Mouse (Mus musculus) spleen, postnatal 36 days (tissue): ENCODE results near the gene Qprt.
A peak's percentile ranks its signal among the peaks of the same experiment; 100 is the strongest.
"Not testable (repeated sequence)": the region's sequence is repeated elsewhere in the genome, so short reads cannot be mapped to it uniquely, and the experiment has no call there.

ENCODE experiments used
- DNase-seq, 2 experiments: peaks; one replicate each; pipeline ENCODE4 v3.0.0; 2022; ENCODE audit warnings: low spot score in 2 of 2, mixed read lengths in 1 of 2

The Qprt gene

GRCm38 (mm10) chr7:127098521-127098920 lies 23.5 kb downstream of the Qprt start:
- no peak for DNase-seq

- DNase-seq, result no peak
Observed at GRCm38 (mm10) chr7:127096456-127096855, 25.6 kb downstream of the Qprt start.

GRCm38 (mm10) chr7:127093914-127094313 lies 28.1 kb downstream of the Qprt start:
- DNase-seq, result no peak

GRCm38 (mm10) chr7:127091114-127091896 lies 30.7 kb downstream of the Qprt start, which contains the start of gene AI467606:
TSS of gene AI467606 (plus strand) at chr7:127091359.
- DNase-seq, result peak; percentile 98

- peak in 1 of 2 experiments; percentile 27 for DNase-seq
Observed at GRCm38 (mm10) chr7:127090154-127091113, 31.6 kb downstream of the Qprt start.

DNA sequence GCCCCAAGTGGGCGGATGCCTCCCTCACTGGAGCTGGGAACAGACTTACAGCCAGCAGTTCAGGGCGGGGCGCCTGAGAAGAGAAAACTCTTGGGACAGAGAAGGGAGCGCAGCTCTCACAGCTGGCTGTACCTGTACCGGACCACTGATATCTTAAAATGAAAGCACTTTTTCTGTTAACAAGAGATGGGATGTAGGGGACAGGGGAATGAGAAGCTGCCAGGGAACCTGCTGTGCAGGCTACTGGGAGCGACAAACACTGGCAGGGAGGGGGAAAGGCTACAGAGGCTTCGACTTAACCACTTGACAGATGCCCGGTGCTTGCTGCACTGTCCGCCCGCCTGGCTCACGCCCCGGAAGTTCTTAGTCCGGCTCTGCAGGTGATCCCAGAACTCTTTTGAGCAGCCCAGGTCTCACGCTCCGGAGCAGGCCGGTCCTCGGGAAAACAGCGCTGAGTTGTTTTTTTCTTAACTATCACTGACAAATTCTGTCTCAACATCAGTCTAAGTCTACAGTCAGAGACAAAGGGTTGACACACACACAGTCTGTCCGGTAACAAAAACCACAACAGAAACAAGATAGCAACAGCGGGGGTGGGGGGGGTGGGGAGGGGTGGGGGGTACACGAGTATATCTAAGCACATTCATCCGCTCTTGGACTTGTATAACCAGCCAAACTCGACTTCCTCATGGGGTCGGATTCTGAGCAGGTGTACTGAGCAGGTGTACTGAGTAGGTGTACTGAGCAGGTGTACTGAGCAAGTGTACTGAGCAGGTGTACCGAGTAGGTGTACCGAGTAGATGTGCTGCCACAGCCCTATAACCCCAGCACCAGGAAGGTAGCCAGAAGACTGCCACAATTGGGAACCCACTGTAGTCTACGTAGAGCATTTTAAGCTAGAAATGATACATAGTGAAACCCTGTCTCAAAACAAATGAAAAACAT lies 32.9 kb downstream of the Qprt start:
- peak; percentile 59 to 64 for DNase-seq

DNA sequence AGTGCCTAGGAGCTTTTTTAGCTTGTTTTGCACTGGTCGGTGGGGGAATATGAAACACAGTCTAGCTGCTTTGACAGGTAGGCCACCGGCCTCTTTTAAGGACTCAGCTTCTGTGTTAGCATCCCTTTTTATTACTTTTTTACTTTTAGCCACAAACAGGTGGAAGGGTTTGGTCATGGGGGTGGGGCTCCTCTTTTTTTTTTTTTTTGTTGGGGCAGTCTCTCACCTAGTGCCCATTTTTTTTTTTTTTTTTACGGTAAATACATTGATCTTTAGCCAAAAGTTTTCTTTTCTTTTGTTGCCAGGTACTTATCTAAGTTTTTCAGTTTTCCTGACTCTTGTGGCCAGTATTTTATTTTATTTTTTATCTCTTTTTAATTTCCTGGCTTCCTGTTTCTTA lies 33.9 kb downstream of the Qprt start:
- DNase-seq, result no peak

DNA sequence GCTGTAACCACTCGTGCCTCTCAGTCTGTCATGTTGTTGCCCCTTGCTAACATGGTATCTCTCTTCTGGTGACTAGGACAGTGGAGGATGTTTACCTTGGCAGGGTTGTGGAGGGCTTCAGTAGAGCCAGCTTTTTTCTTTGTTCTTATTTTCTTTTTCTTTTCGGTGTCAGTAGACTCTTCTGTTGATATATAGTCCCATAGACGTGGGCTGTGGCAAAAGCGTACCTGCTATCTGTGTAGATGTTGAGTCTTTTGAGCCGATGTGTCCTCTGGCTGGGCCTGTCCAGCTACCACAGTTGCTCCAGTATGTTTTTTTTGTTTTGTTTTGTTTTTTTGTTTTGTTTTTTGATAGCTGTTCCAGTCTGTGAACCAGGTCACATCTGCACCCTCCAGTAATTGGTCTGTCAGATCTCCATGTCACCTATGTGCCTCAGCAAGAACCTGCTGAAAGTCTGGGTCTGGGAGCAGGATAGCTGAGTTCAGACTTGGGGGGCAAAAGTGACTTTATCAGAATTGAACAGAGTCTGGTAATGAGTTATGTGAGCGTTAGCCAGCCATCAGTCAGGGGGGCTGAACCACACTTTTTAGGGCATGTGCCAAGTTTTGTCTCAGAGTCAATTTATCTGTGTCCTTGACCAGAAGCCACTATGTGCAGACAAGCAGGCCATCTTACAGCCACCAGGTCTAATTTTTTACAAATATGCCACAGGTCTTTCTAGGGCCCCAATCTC lies 34.6 kb downstream of the Qprt start, which contains the start of gene Zg16:
TSS of gene Zg16 (minus strand) at position 51 of the 733 bp plus-strand sequence.
- DNase-seq, result not testable (repeated sequence)

DNA sequence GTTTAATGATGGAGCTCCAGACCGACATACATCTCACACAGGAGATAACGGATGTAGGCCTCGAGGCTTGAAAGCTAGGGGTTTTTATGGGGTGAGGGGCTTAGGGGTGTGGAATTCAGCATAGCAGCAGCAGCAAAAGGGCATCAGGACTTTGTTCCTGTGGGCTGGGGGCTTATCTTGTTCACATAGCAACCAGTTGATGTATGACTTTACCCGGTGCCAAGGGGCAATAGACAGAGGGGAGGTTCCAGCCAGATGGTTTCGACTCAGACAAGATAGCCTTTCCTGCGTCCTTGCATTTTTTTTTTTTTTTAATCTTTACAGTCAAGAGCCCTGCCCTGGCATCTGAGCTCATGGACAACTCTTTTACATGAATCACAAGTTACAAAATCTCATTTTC lies 36.3 kb downstream of the Qprt start:
- not testable (repeated sequence) for DNase-seq

- DNase-seq, result no peak
Observed at GRCm38 (mm10) chr7:127084794-127085193, 37.2 kb downstream of the Qprt start.

- DNase-seq, result no peak
Observed at GRCm38 (mm10) chr7:127083689-127084088, 38.3 kb downstream of the Qprt start.

DNA sequence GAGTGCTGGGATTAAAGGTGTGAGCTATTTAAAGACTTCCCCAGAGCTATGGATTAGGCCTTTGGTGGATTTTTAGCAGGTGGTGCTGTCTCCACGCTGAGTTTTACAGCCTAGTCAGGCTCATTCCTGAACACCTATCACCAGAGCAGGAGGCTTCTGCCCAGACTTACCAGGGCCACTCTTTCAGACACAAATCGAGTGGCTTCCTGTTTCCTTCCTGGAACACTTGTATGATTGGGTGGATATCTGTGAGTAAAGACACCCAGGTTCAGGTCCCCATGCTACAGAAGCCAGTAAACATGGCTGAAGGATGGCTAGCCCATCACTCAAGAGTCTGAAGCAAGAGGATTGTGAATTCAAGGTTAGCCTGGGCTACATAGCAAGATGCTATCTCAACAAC lies 39.0 kb downstream of the Qprt start:
- no peak for DNase-seq

- no peak for DNase-seq
Observed at GRCm38 (mm10) chr7:127082271-127082670, 39.8 kb downstream of the Qprt start.

- peak in 1 of 2 experiments; percentile 15 for DNase-seq
Observed at GRCm38 (mm10) chr7:127080045-127080444, 42.0 kb downstream of the Qprt start.

DNA sequence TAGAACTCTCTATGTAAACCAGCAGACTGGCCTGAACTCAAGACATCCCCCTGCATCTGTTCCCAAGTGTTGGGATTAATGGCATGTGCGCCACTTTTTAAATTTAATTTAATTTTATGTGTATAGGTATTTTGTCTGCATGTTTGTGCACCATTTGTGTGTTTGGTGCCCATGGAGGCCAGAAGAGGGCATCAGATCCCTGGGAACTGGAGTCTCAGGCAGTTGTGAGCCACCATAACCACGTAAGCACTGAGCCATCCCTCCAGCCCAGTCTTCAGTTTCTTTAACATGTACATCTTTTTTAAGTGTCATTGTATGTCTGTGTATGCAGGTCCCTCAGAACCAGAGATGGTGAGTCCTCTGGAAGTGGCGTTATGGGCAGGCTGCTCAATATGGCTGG lies 44.3 kb downstream of the Qprt start:
- DNase-seq, result peak; percentile 29 to 45

- DNase-seq, result no peak
Observed at GRCm38 (mm10) chr7:127076188-127076587, 45.8 kb downstream of the Qprt start.

- no peak for DNase-seq
Observed at GRCm38 (mm10) chr7:127073221-127073620, 48.8 kb downstream of the Qprt start.

DNA sequence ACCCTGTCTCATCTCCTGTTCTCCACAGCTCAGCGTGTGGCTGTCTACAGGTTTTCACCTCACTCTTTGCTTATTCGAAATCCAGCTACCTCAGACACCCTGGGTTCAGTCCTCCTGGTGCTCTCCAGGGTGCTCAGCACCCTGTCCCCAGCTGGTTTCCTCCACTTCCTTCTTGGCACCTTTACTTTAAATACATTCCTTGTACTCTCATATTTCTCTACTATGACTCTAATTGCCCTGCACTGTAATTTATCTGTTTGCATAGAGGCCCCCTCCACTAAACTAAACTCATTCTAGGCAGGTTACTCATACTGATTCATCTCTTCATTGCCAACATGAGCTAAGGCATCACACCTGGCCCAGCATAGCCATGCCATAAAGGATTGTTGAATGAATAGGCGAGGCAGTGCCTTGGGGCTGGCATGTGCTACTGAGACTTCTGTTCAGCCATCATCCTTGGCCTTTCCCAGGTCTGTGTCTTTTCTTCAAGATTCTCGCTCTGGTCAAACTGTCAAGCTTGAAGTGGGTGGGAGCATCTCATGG lies 51.1 kb downstream of the Qprt start:
- DNase-seq, result no peak

DNA sequence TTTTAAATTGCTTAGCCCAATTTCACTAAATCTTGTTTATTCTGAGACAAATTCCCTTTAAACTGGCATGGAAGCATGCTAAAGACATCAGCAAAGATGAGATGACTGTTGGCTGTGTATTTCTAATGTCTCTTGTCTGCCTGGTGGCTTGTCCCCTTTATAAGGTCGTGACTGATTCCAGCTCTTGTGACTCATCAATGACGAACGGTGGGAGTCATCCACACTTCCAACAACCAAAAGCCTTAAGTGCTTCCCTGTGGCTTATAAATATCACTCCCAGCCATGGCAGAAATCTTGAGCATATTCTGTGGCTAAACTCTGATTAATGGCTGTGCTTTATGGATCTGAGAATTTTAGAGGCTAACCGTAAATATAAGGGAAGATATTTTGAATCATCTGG lies 55.7 kb downstream of the Qprt start:
- no peak for DNase-seq

DNA sequence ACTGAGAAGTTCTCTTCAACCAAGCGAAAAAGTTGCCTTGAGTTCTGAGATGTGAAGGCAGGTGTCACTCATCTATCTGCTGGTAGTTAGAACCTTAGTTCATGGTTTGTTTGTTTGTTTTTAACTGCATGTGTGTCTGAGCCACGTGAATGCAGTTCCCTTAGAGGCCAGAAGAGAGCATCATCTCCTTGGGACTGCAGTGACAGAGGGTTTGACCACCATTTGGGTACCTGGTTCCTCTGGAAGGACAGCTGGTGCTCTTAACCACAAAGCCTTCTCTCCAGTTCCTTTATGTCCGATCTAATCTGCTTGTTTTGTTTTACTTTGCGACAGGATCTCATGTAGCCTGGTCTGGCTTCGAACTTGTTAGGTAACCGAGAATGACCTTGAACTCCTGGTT lies 56.5 kb downstream of the Qprt start:
- DNase-seq, result no peak
